Mouse (Mus musculus) E14TG2a.4 (cell line): Measurements from ENCODE around the gene Otud4.

ENCODE experiments used
- CTCF ChIP-seq: conservative IDR thresholded peaks from 2 replicates; pipeline ENCODE4 v1.5.1; 2014; ENCODE audit warnings: low read length
- NANOG ChIP-seq: IDR thresholded peaks from 2 replicates; pipeline ENCODE4 v1.6.1; 2014; ENCODE audit warnings: borderline replicate concordance, low read length, mixed read lengths
- POU5F1 ChIP-seq: IDR thresholded peaks from 2 replicates; pipeline ENCODE4 v1.6.1; 2014; ENCODE audit warnings: low read length, borderline replicate concordance

GRCm38 (mm10) chr8:79638707-79639549, 490 bp upstream of the Otud4 start:
- no peak for TF ChIP-seq CTCF
- no peak for TF ChIP-seq NANOG
- TF ChIP-seq POU5F1 = no peak
